Mouse (Mus musculus): Measurements from ENCODE around the gene Tex29. TPM values are rescaled to one million over a fixed set of nuclear protein-coding genes. Genes with fewer than 3 reads are reported as not detected.

Gene Tex29
- total RNA-seq, 2 experiments from 2014 or later, result not detected

GRCm38 (mm10) chr8:11898814-11899213 is 58.5 kb downstream of the Tex29 start:
- no peak for ATAC-seq (replicated peaks; ENCODE audit: poor library complexity, severe bottlenecking)

Other genes with a start within 250 kb of the Tex29 start
- 100 and 126 TPM in 2 replicates for gene Ankrd10, start 204.7 kb upstream of the Tex29 start, total RNA-seq (2014; fragmentation: Nextera tagmentation)
- 64.6 and 66.0 TPM in 2 replicates for gene Ankrd10, start 204.7 kb upstream of the Tex29 start, total RNA-seq (2017)
- gene 1700016D06Rik, start 139.4 kb upstream of the Tex29 start, total RNA-seq (2014; fragmentation: Nextera tagmentation), result not detected in 2 replicates
- gene 1700016D06Rik, start 139.4 kb upstream of the Tex29 start, total RNA-seq (2017), result not detected in 2 replicates
- gene Arhgef7, start 112.8 kb upstream of the Tex29 start, total RNA-seq (2014; fragmentation: Nextera tagmentation), result 33.9 and 40.2 TPM in 2 replicates
- gene Arhgef7, start 112.8 kb upstream of the Tex29 start, total RNA-seq (2017), result 14.4 and 19.8 TPM in 2 replicates